Mouse (Mus musculus) MEL (cell line): ENCODE results near the gene Btf3l4.

Experiments
- ELF1 ChIP-seq: IDR thresholded peaks from 2 replicates; pipeline ENCODE4 v1.6.1; 2014; ENCODE audit warnings: low read depth, mild to moderate bottlenecking, inconsistent platforms, low read length, improper control_type of control experiment, moderate library complexity
- MAFK ChIP-seq: IDR thresholded peaks from 2 replicates; pipeline ENCODE4 v1.6.1; 2011; ENCODE audit warnings: low read depth, mild to moderate bottlenecking, low read length, improper control_type of control experiment, borderline replicate concordance
- POLR2AphosphoS2 ChIP-seq: IDR thresholded peaks from 2 replicates; pipeline ENCODE4 v1.6.1; 2011; ENCODE audit warnings: low read length, improper control_type of control experiment
- USF1 ChIP-seq: IDR thresholded peaks from 2 replicates; pipeline ENCODE4 v1.6.1; 2014; ENCODE audit warnings: low read depth, mild to moderate bottlenecking, inconsistent platforms, low read length, improper control_type of control experiment, moderate library complexity
- ZC3H11A ChIP-seq: IDR thresholded peaks from 2 replicates; pipeline ENCODE4 v1.6.1; 2012; ENCODE audit warnings: low read depth, mild to moderate bottlenecking, inconsistent platforms, low read length, improper control_type of control experiment

DNA sequence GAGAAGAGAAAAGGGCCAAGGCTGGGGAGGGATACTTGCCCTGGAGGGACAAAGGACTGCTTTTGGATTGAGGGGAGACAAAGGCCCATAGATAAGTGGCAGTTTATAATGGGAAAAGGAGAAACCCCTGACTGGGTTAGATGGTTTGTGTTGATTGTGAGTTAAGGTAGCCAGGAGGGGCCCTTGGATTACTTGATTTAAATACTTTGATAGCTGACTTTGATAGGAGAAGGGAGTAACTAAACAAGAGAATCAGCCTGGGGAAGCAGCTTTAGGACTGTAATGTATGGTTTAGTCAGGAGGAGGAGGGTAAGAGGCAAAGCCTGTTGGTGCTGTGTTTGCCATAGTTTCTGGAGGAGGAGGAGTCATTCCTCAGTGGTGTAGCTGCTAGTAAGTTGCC is 9.9 kb upstream of the Btf3l4 start:
- no peak for TF ChIP-seq POLR2AphosphoS2
- TF ChIP-seq ZC3H11A, result no peak
- no peak for TF ChIP-seq MAFK
- no peak for TF ChIP-seq ELF1
- TF ChIP-seq USF1, result no peak
